Mouse (Mus musculus) testis, adult 2 months (tissue): Measurements from ENCODE around the gene Eed.

Source experiments
- CTCF ChIP-seq: fragments of 200-500 bp; IDR thresholded peaks from 2 replicates; pipeline ENCODE4 v1.5.1; 2012; ENCODE audit warnings: low read depth, mild to moderate bottlenecking, inconsistent platforms, low read length, moderate library complexity; ENCODE audit not compliant: control insufficient read depth, insufficient read depth, insufficient replicate concordance
- POLR2A ChIP-seq: fragments of 200-500 bp; IDR thresholded peaks from 2 replicates; pipeline ENCODE4 v1.6.1; 2012; ENCODE audit warnings: low read depth, mild to moderate bottlenecking, inconsistent platforms, low read length, moderate library complexity; ENCODE audit not compliant: control insufficient read depth

- TF ChIP-seq CTCF, result no peak
- peak; percentile 61 for TF ChIP-seq POLR2A
Observed at GRCm38 (mm10) chr7:89940571-89941463, 40.0 kb downstream of the Eed start, which contains the start of gene Hikeshi.
